Mouse (Mus musculus) thymus, postnatal 14 days (tissue): ENCODE measurements around the gene Ccdc30.
"Not testable (repeated sequence)": the region's sequence is repeated elsewhere in the genome, so short reads cannot be mapped to it uniquely, and the experiment has no call there.

Experiments
- DNase-seq: peaks from one replicate; pipeline ENCODE4 v3.0.0; 2021

Ccdc30 gene

DNA sequence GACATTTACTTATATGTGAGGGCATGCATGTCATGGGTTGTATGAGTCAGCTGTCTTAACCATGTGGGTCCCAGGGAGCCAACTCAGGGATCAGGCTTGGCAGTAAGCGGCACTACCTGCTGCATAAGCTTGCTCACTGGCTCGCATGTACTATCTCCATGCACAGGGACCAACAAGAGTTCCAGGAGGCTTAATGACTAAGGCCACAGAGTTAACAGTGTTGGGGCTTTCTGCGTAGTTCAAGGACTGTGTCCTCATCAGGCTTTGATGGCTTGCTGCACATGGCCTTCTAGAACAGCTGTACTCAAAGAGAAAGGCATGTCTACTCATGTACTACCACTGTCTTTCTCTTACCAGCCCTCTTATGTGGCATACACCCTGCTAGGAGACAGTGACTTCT is 114.6 kb downstream of the Ccdc30 start:
- no peak for DNase-seq

DNA sequence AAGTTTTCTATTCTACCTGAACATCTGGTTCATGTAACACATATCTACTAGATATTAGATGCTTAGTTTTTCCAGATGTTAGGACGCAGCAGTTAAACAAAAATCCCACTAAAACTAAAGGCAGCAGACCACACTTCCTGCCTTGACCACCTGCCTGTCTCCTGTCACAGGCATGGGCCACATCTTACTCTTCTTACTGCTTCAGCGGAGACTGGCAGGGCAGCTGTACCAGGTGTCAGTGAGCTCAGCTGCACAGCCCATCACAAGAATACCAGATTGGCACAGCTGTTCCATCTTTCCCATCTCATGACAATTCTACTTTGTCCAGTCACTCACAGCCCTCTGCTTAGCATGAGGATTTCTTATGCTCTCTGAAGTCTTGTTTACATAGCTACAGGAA is 118.0 kb downstream of the Ccdc30 start:
- DNase-seq, result no peak

GRCm38 (mm10) chr4:119295134-119295453 is 120.2 kb downstream of the Ccdc30 start:
- DNase-seq, result no peak

DNA sequence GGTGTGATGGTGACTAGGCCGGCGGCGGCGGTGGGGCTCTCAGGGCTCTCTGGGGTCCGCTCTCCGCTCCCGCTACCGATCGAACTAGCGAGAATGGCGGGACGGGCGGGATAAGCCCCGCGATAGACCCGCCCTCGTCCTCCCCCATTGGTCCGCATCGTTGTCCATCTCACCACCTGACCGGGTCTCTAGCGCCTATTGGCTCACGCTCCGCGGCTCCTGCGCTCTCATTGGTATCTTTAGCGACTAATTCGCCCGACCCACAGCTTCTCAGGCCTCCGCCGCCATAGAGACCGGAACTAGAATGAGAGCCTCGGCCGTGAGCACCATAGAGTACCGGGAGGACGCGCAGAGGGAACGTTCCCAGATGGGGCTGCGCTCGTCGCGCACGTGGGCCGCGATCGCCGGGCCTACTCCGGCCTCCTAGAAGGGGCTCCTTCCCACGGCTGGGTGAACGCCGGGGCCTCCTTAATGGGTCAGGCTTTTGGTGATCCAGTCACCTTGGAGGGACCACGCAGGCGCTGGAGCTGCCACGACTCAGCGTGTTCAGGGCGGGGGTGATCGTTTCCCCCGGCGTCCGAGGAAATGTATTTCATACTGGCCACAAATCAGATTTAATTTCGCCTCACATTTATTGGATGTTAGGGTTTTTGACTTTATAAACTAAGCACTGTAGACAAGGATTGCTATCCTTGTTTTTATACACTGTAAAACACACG is 120.7 kb downstream of the Ccdc30 start, which contains the start of gene Ybx1:
Gene Ybx1, minus strand, starts transcription at position 190 of the 719 bp plus-strand sequence.
- DNase-seq, result peak; percentile 99

DNA sequence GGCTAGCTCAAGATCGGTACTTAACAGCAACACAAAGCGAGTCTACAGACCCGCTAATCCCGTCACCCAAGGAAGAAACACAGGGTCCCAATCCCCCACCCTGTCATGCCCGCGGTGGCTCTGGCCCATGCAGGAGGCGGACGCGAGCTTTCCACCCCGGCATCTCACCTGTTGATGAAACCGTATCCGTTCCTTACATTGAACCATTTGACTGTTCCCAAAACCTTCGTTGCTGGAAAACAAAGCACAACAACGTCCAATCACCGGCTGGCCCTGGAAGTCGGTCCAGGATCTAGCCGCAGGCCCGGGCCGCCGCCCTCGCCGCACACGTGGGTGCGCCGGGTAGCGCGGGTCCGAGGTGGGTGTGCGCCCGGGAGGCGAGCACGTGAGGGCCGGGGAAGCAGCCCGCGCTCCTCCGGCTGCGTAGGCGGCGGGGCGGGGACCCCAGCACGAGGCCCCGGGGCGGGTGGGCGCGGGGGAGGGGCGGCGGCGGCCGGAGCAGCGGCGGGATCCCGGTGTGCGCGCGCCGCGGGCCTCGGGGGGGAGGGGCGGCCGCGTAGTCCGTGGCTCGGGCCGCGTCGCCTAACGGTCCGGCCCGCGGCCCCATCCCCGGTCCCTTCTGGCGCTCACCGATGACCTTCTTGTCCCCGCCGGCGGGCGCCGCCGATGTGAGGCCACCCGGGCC is 121.6 kb downstream of the Ccdc30 start:
- DNase-seq, result peak; percentile 57

- DNase-seq, result peak; percentile 56
Measured at GRCm38 (mm10) chr4:119292771-119293573, 122.3 kb downstream of the Ccdc30 start.

DNA sequence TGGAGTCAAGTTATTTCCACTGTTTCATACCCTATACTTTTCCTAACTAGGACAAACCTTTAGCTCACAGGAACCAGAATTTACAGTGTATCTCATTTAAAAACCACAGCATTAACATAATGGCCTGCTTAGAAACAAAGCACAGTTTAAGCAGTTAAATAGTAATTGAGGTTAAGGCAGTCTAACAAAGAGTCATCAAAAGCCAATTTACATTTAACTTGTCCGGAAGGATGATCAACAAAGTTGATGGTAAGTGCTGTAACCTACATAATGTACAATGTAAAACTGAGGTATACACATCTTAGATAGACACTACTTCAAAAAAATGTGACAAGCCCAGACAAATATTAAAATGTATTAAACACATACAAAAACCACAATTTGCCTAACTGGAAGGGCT is 123.4 kb downstream of the Ccdc30 start:
- DNase-seq, result no peak

DNA sequence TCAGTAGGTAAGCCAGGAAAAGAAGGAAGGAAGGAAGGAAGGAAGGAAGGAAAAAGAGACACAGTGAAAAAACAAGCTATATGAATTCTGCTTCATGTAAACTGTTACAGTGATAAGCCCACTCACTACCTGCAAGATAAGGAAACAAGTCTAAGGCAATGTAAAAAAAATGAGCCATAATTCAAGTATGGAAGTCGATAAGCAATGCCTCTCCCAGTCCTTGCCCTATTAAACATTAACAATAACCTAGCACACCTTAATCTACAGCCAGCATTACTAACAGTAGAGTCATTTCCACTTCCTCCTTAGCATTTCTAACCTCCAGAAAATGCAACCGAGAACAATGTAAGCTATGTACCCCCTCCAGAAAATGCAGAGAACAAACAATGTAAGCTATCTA is 130.0 kb downstream of the Ccdc30 start:
- DNase-seq, result no peak

GRCm38 (mm10) chr4:119284861-119285260 is 130.5 kb downstream of the Ccdc30 start:
- no peak for DNase-seq

DNA sequence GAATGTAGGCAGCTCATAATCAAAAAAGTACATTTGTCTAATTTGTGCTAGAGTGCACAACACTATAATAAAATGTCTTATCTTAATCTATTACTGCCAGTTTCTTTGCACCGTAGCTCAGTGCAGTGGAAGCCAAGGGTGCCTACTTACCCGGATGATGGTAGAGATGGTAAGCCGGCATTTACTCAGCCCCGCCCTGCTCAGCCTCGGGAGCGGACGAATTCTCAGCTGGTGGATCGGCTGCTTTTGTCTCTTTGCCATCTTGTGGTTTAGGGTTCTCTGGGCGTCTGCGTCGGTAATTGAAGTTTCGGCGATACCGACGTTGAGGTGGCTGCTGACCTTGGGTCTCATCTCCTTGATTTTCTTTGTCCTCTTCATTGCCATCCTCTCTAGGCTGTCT is 136.5 kb downstream of the Ccdc30 start:
- not testable (repeated sequence) for DNase-seq

DNA sequence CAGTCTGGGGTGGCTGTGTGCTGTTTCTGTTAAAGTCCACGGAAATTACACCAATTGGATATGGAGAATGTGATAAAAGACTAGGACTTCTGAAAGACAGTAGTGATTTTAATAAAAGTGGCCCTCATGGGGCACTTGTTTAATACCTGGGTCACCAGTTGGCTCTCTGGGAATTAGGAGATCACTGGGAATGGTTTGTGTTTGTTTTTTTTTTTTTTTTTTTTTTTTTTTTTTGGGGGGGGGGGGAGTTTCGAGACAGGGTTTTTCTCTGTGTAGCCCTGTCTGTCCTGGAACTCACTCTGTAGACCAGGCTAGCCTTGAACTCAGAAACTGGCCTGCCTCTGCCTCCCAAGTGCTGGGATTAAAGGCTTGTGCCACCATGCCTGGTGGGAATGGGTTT is 139.6 kb downstream of the Ccdc30 start:
- DNase-seq, result no peak

GRCm38 (mm10) chr4:119275226-119275625 is 140.1 kb downstream of the Ccdc30 start:
- no peak for DNase-seq

- DNase-seq, result no peak
Measured at GRCm38 (mm10) chr4:119274627-119275026, 140.7 kb downstream of the Ccdc30 start.
